32 mouse cellular contexts compared by ENCODE assay signal in the genomic region with DNA sequence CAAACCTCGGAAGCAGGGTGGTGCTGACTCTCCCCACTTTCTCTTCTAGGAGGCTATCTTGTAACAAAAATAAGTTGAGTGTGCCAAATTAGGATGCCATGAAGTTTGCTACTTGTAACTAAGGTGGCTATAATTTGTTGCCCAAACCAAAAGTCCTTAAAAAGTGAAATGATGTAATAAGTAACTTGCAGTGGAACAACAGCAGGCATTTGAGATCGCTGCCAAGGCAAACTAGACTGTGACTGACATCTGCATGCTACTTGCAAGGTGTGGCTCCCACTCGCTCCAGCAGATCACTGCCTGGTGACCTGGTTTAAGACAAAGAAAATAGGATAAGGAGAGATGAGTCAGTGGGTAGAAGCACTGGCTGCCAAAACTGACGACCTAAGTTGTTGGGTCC. TPM values are rescaled to one million over a fixed set of nuclear protein-coding genes. Genes with fewer than 3 reads are reported as not detected.
DNase-seq lines count a peak whose midpoint lies in the region; ATAC-seq lines count a peak whose summit lies in the region.
"Had no signal": no experiment of that assay in that cellular context is flagged by ENCODE, and none has a peak within 500 bp of the region (broad histone marks: within the 10 kb centered on the region; RNA-seq: fewer than 3 reads in every experiment).

No protein-coding gene starts in this region.

- no peak overlapping the region for H3K9ac ChIP-seq in heart, embryonic 11.5 days (ENCODE audit: low read depth, low read length)
- H3K9ac ChIP-seq: embryonic facial prominence, embryonic 15.5 days; heart, embryonic 12.5 days; liver, postnatal 0 days; midbrain, embryonic 12.5 days had no signal

- H3K9me3 ChIP-seq in heart, embryonic 11.5 days (replicated peaks; ENCODE audit: control insufficient read depth, low read length): no peaks in the 10 kb centered on the region
- H3K9me3 ChIP-seq: embryonic facial prominence, embryonic 15.5 days; heart, embryonic 12.5 days; hindbrain, embryonic 10.5 days; limb, embryonic 10.5 days; midbrain, embryonic 12.5 days had no signal

- ATAC-seq in heart, embryonic 11.5 days (replicated peaks; ENCODE audit: insufficient number of reproducible peaks, low FRiP score, low TSS enrichment): no peak
- ATAC-seq: liver, postnatal 0 days had no signal

- 74% methylated on average over 4 of the region's 4 CpGs for WGBS in heart, embryonic 11.5 days (ENCODE audit: insufficient replicate concordance)

- DNase-seq in heart, adult 11 months: peak; percentile 86
- DNase-seq in kidney, postnatal 36 days: peak; percentile 20 to 29
- no peak for DNase-seq in kidney, postnatal 4 days
- peak; percentile 61 for DNase-seq in 3T3-L1 (ENCODE audit: low read depth, low spot score)
- DNase-seq in adipocyte (ENCODE audit: low spot score): peak; percentile 58
- no peak for DNase-seq in left cerebral cortex, adult 18-20 months (ENCODE audit: low spot score in 2 of 2)
- DNase-seq: adrenal gland, postnatal 36 days; heart, postnatal 10 days; liver, postnatal 0 days; lung, postnatal 14 days; thymus, postnatal 25 days had no signal

- no peak overlapping the region for H3K4me2 ChIP-seq in heart, embryonic 11.5 days
- H3K4me2 ChIP-seq: embryonic facial prominence, embryonic 15.5 days; heart, embryonic 12.5 days; liver, embryonic 11.5 days; midbrain, embryonic 12.5 days had no signal

- H3K36me3 ChIP-seq in heart, embryonic 11.5 days (ENCODE audit: control insufficient read depth, insufficient read depth, low read length): no peaks in the 10 kb centered on the region
- H3K36me3 ChIP-seq: embryonic facial prominence, embryonic 15.5 days; heart, embryonic 12.5 days; hindbrain, embryonic 10.5 days; limb, embryonic 10.5 days; midbrain, embryonic 12.5 days had no signal

- peaks cover 6% of the 10 kb centered on the region; the same call in 1 of the 2 replicates for H3K4me1 ChIP-seq in heart, embryonic 11.5 days (ENCODE audit: control insufficient read depth, insufficient read depth, low read length)

- H3K4me3 ChIP-seq in heart, embryonic 11.5 days (ENCODE audit: low read depth, low read length): no peak overlapping the region
- H3K4me3 ChIP-seq: embryonic facial prominence, embryonic 15.5 days; heart, embryonic 12.5 days; midbrain, embryonic 12.5 days had no signal

- no peak overlapping the region for H3K27ac ChIP-seq in heart, embryonic 11.5 days (ENCODE audit: low read depth, low read length)
- H3K27ac ChIP-seq: embryonic facial prominence, embryonic 15.5 days; hindbrain, embryonic 10.5 days; limb, embryonic 10.5 days; midbrain, embryonic 12.5 days had no signal

- no peaks in the 10 kb centered on the region for H3K27me3 ChIP-seq in heart, embryonic 11.5 days (ENCODE audit: control insufficient read depth, insufficient read depth, low read length)
- H3K27me3 ChIP-seq: embryonic facial prominence, embryonic 15.5 days; heart, embryonic 12.5 days; midbrain, embryonic 12.5 days had no signal

RNA-seq across cellular contexts. Expression of a gene that starts 1.0 kb away (rescaled TPM):
- polyA plus RNA-seq in heart, embryonic 11.5 days (2014; fragmentation: Nextera tagmentation; extraction: Ambion mirVana): 92.4 and 102 TPM in 2 replicates
- 100 to 1,000 TPM; 142 to 144 TPM for total RNA-seq in left cerebral cortex, adult 18-20 months (2021)

RNA-seq across cellular contexts. Expression of a gene that starts 36.1 kb away (rescaled TPM):
- 28.6 and 28.8 TPM in 2 replicates for polyA plus RNA-seq in heart, embryonic 11.5 days (2014; fragmentation: Nextera tagmentation; extraction: Ambion mirVana)
- 10 to 100 TPM; 18.2 to 19.9 TPM for total RNA-seq in left cerebral cortex, adult 18-20 months (2021)

RNA-seq across cellular contexts. Expression of a gene that starts 42.5 kb away (rescaled TPM):
- not detected in 2 replicates for polyA plus RNA-seq in heart, embryonic 11.5 days (2014; fragmentation: Nextera tagmentation; extraction: Ambion mirVana)
- total RNA-seq in left cerebral cortex, adult 18-20 months (2021): not detected
- total RNA-seq: adrenal gland, postnatal 36 days; gastrocnemius, adult 8-10 months; granulocyte monocyte progenitor cell, adult 5-6 weeks; heart, postnatal 10 days; layer of hippocampus, adult 18-20 months; layer of hippocampus, postnatal 14 days; megakaryocyte progenitor cell, adult 5-6 weeks; MEL; monocyte, adult 5-6 weeks; neutrophil, adult 5-6 weeks had no signal
- polyA plus RNA-seq: C2C12; embryonic facial prominence, embryonic 15.5 days; forebrain, embryonic 14.5 days; frontal cortex, adult 2 months; heart, embryonic 12.5 days; hindbrain, embryonic 10.5 days; hindbrain, embryonic 16.5 days; intestine, embryonic 16.5 days; limb, embryonic 10.5 days; liver, embryonic 11.5 days; liver, postnatal 0 days; midbrain, embryonic 12.5 days; testis, adult 2 months had no signal

RNA-seq across cellular contexts. Expression of a gene that starts 57.8 kb away (rescaled TPM):
- polyA plus RNA-seq in heart, embryonic 11.5 days (2014; fragmentation: Nextera tagmentation; extraction: Ambion mirVana): 8.6 and 9.2 TPM in 2 replicates
- total RNA-seq in left cerebral cortex, adult 18-20 months (2021): 1 to 10 TPM; 1.6 to 2.0 TPM
- total RNA-seq: monocyte, adult 5-6 weeks; neutrophil, adult 5-6 weeks had no signal

Comparison
In these comparisons a context has a peak if more than half of its experiments do, and no peak if none do; other contexts are left out.
1. DNase-seq: peak in heart, adult 11 months (single experiment), kidney, postnatal 36 days (2 of 2), 3T3-L1 (single experiment) and adipocyte (single experiment); none in kidney, postnatal 4 days (0 of 2) and left cerebral cortex, adult 18-20 months (0 of 2).